In the genomic region with DNA sequence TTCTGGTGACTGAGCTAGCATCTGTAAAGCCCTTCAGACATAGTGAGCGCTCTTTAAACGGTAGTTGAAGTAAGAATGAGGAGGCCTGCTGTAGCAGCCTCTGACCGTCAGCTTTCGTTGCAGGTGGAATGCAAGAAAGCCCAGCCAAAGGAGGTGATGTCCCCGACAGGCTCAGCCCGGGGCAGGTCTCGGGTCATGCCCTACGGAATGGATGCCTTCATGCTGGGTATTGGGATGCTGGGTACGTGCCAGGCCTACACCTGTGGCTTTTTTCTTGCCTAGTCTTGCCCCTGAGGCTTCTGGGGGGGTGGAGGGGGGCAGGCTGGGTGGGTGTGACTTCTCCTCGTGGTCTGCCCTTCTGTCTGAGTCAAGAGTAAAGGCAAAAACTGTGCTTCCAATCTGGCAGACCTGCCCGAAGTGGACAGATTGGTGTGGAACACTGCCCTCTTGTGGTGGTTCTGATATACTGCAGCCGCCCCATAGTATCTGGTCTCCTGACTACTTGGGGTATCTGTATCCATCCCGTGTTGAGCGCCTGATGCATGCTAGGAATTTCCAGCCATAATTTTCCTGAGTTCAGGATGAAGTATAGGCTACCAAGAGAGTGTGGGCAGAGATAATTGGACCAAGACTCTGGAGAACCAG, we compare ENCODE assay signal across 9 mouse cellular contexts. TPM values are rescaled to one million over a fixed set of nuclear protein-coding genes. Genes with fewer than 3 reads are reported as not detected.
A peak's percentile ranks its signal among the peaks of the same experiment; 100 is the strongest.
DNase-seq lines count a peak whose midpoint lies in the region; ATAC-seq and TF ChIP-seq lines count a peak whose summit lies in the region.
"Had no signal": no experiment of that assay in that cellular context is flagged by ENCODE, and none has a peak within 500 bp of the region (broad histone marks: within the 10 kb centered on the region; RNA-seq: fewer than 3 reads in every experiment).

No protein-coding gene starts in this region.

- no peaks in the 10 kb centered on the region for H3K4me1 ChIP-seq in liver, postnatal 0 days (ENCODE audit: insufficient read depth)
- peaks cover 32% of the 10 kb centered on the region for H3K4me1 ChIP-seq in neural tube, embryonic 15.5 days
- H3K4me1 ChIP-seq in thymus, adult 2 months (replicated peaks; ENCODE audit: control insufficient read depth, insufficient read depth, low read length), result no peaks in the 10 kb centered on the region

- no peaks in the 10 kb centered on the region for H3K36me3 ChIP-seq in liver, postnatal 0 days (replicated peaks; ENCODE audit: insufficient read depth, low read length)
- peaks cover 58% of the 10 kb centered on the region for H3K36me3 ChIP-seq in neural tube, embryonic 15.5 days
- H3K36me3 ChIP-seq in thymus, adult 2 months (ENCODE audit: control insufficient read depth, insufficient read depth, low read length), result no peaks in the 10 kb centered on the region

- peak; percentile 73 for DNase-seq in A20 (ENCODE audit: low read depth, low spot score)
- peak; percentile 61 to 68 for DNase-seq in adrenal gland, adult 18-20 months (ENCODE audit: low spot score in 2 of 2)
- DNase-seq in embryo, embryonic 9.5 days (ENCODE audit: extremely low spot score), result peak; percentile 84
- DNase-seq in kidney, postnatal 25 days, result peak; percentile 75
- peak; percentile 74 for DNase-seq in liver, postnatal 0 days
- peak; percentile 63 for DNase-seq in thymus, adult 2 months

- no peak overlapping the region for H3K4me2 ChIP-seq in liver, postnatal 0 days (ENCODE audit: low read depth, low read length)
- H3K4me2 ChIP-seq in neural tube, embryonic 15.5 days, result no peak overlapping the region
- H3K4me2 ChIP-seq: embryonic facial prominence, embryonic 12.5 days had no signal

- no peaks in the 10 kb centered on the region for H3K9me3 ChIP-seq in liver, postnatal 0 days (ENCODE audit: low read length)
- no peaks in the 10 kb centered on the region for H3K9me3 ChIP-seq in neural tube, embryonic 15.5 days (replicated peaks)
- H3K9me3 ChIP-seq: embryonic facial prominence, embryonic 12.5 days had no signal

- no peak overlapping the region for H3K4me3 ChIP-seq in liver, postnatal 0 days (ENCODE audit: low read depth, low read length)
- no peak overlapping the region for H3K4me3 ChIP-seq in neural tube, embryonic 15.5 days (replicated peaks)
- no peak overlapping the region for H3K4me3 ChIP-seq in thymus, adult 2 months (ENCODE audit: control insufficient read depth, insufficient read depth, low read length)
- H3K4me3 ChIP-seq: embryonic facial prominence, embryonic 12.5 days had no signal

- ATAC-seq in granulocyte monocyte progenitor cell, adult 5-6 weeks (replicated peaks; ENCODE audit: poor library complexity, severe bottlenecking), result peak; percentile 66; the same call in 1 of the 2 replicates
- ATAC-seq in liver, postnatal 0 days, result peak; percentile 58; the same call in 1 of the 2 replicates
- no peak for ATAC-seq in neural tube, embryonic 15.5 days (ENCODE audit: low FRiP score)

- TF ChIP-seq CTCF in liver, postnatal 0 days (IDR thresholded peaks at IDR 0.05; ENCODE audit: low read depth), result peak; percentile 90
- TF ChIP-seq CTCF in thymus, adult 2 months (IDR thresholded peaks at IDR 0.05; ENCODE audit: borderline replicate concordance, control insufficient read depth, extremely low read depth, insufficient read depth, low read length, poor library complexity), result no peak

- no peak overlapping the region for H3K27ac ChIP-seq in liver, postnatal 0 days (ENCODE audit: low read depth)
- peak overlapping the region; percentile 37; the same call in 1 of the 2 replicates for H3K27ac ChIP-seq in neural tube, embryonic 15.5 days (replicated peaks)
- no peak overlapping the region for H3K27ac ChIP-seq in thymus, adult 2 months (ENCODE audit: control insufficient read depth, insufficient read depth, low read length)
- H3K27ac ChIP-seq: embryonic facial prominence, embryonic 12.5 days had no signal

- no peak overlapping the region for H3K9ac ChIP-seq in liver, postnatal 0 days (replicated peaks)
- no peak overlapping the region for H3K9ac ChIP-seq in neural tube, embryonic 15.5 days (replicated peaks)
- H3K9ac ChIP-seq: embryonic facial prominence, embryonic 12.5 days had no signal

- no peak for TF ChIP-seq EP300 in liver, postnatal 0 days (IDR thresholded peaks at IDR 0.05; ENCODE audit: low read depth)

- 44% methylated on average over 14 of the region's 14 CpGs for WGBS in liver, postnatal 0 days (ENCODE audit: insufficient replicate concordance)
- 40% methylated on average over 14 of the region's 14 CpGs for WGBS in neural tube, embryonic 15.5 days
- WGBS in thymus, adult 2 months, result 46% methylated on average over 14 of the region's 14 CpGs

- TF ChIP-seq POLR2A in thymus, adult 2 months (IDR thresholded peaks at IDR 0.05; ENCODE audit: control insufficient read depth, extremely low read depth, insufficient read depth, low read length, poor library complexity), result no peak

- peaks cover 7% of the 10 kb centered on the region for H3K27me3 ChIP-seq in liver, postnatal 0 days (ENCODE audit: insufficient read depth, low read length)
- H3K27me3 ChIP-seq in neural tube, embryonic 15.5 days (replicated peaks), result no peaks in the 10 kb centered on the region
- no peaks in the 10 kb centered on the region for H3K27me3 ChIP-seq in thymus, adult 2 months (ENCODE audit: control insufficient read depth, insufficient read depth, low read length)
- H3K27me3 ChIP-seq: embryonic facial prominence, embryonic 12.5 days had no signal

RNA-seq across cellular contexts. Expression of a gene that starts 11.9 kb away (rescaled TPM):
- 10 to 100 TPM; 12.4 to 20.8 TPM for total RNA-seq in adrenal gland, adult 18-20 months (2021)
- not detected in 2 replicates for total RNA-seq in granulocyte monocyte progenitor cell, adult 5-6 weeks (2014; fragmentation: Nextera tagmentation)
- total RNA-seq in granulocyte monocyte progenitor cell, adult 5-6 weeks (2017), result not detected in 2 replicates
- 0.15 and 0.26 TPM in 2 replicates for polyA plus RNA-seq in liver, postnatal 0 days (2015; fragmentation: Nextera tagmentation; extraction: Ambion mirVana)
- 29.4 and 37.9 TPM in 2 replicates for polyA plus RNA-seq in neural tube, embryonic 15.5 days (2015; fragmentation: Nextera tagmentation; extraction: Ambion mirVana)
- 6.1 and 6.6 TPM in 2 replicates for polyA plus RNA-seq in thymus, adult 2 months (2012; rRNA removed)

RNA-seq across cellular contexts. Expression of a gene that starts 24.7 kb away (rescaled TPM):
- total RNA-seq in adrenal gland, adult 18-20 months (2021), result not detected
- total RNA-seq in granulocyte monocyte progenitor cell, adult 5-6 weeks (2014; fragmentation: Nextera tagmentation), result not detected in 2 replicates
- total RNA-seq in granulocyte monocyte progenitor cell, adult 5-6 weeks (2017), result not detected in 2 replicates
- not detected in 2 replicates for polyA plus RNA-seq in liver, postnatal 0 days (2015; fragmentation: Nextera tagmentation; extraction: Ambion mirVana)
- polyA plus RNA-seq in neural tube, embryonic 15.5 days (2015; fragmentation: Nextera tagmentation; extraction: Ambion mirVana), result 0.81 and 1.1 TPM in 2 replicates
- polyA plus RNA-seq in thymus, adult 2 months (2012; rRNA removed), result 1.2 and 1.8 TPM in 2 replicates
- polyA plus RNA-seq: embryonic facial prominence, embryonic 12.5 days had no signal

RNA-seq across cellular contexts. Expression of a gene that starts 43.2 kb away (rescaled TPM):
- 10 to 100 TPM; 18.1 to 21.2 TPM for total RNA-seq in adrenal gland, adult 18-20 months (2021)
- total RNA-seq in granulocyte monocyte progenitor cell, adult 5-6 weeks (2014; fragmentation: Nextera tagmentation), result 9.2 and 23.1 TPM in 2 replicates
- total RNA-seq in granulocyte monocyte progenitor cell, adult 5-6 weeks (2017), result 2.9 and 7.1 TPM in 2 replicates
- polyA plus RNA-seq in liver, postnatal 0 days (2015; fragmentation: Nextera tagmentation; extraction: Ambion mirVana), result 3.5 and 3.9 TPM in 2 replicates
- 31.0 and 37.1 TPM in 2 replicates for polyA plus RNA-seq in neural tube, embryonic 15.5 days (2015; fragmentation: Nextera tagmentation; extraction: Ambion mirVana)
- polyA plus RNA-seq in thymus, adult 2 months (2012; rRNA removed), result 47.2 and 48.6 TPM in 2 replicates
